Mouse (Mus musculus): ENCODE results near the gene Pnpo.

Gene Pnpo

GRCm38 (mm10) chr11:96970341-96970740, 26.6 kb upstream of the Pnpo start:
- in situ Hi-C loops (cut with MboI, MseI): no loop called here

GRCm38 (mm10) chr11:96969746-96970145, 26.0 kb upstream of the Pnpo start:
- in situ Hi-C loops (cut with MboI, MseI): no loop called here

- in situ Hi-C loops (cut with MboI, MseI): no loop called here
These were observed 25.5 kb upstream of the Pnpo start for GRCm38 (mm10) chr11:96969280-96969722.

GRCm38 (mm10) chr11:96968476-96968875, 24.7 kb upstream of the Pnpo start:
- in situ Hi-C loops (cut with MboI, MseI): no loop called here

- in situ Hi-C loops (cut with MboI, MseI): no loop called here
These were observed 23.9 kb upstream of the Pnpo start for GRCm38 (mm10) chr11:96967544-96968269.

- in situ Hi-C loops (cut with MboI, MseI): no loop called here
These were observed 23.2 kb upstream of the Pnpo start for GRCm38 (mm10) chr11:96966914-96967543.

- in situ Hi-C loops (cut with MboI, MseI): no loop called here
These were observed 22.4 kb upstream of the Pnpo start for GRCm38 (mm10) chr11:96966172-96966571.

GRCm38 (mm10) chr11:96963580-96963979, 19.8 kb upstream of the Pnpo start:
- in situ Hi-C loops (cut with MboI, MseI): loop anchor here (5.0 kb wide), 1 partner anchor 91 kb away; no protein-coding TSS in a partner anchor

GRCm38 (mm10) chr11:96957061-96957805, 13.4 kb upstream of the Pnpo start:
- in situ Hi-C loops (cut with MboI, MseI): no loop called here

- in situ Hi-C loops (cut with MboI, MseI): no loop called here
These were observed 12.4 kb upstream of the Pnpo start for GRCm38 (mm10) chr11:96956009-96956724.

GRCm38 (mm10) chr11:96955094-96955493, 11.3 kb upstream of the Pnpo start:
- in situ Hi-C loops (cut with MboI, MseI): no loop called here

GRCm38 (mm10) chr11:96952896-96953295, 9.1 kb upstream of the Pnpo start:
- in situ Hi-C loops (cut with MboI, MseI): no loop called here

- in situ Hi-C loops (cut with MboI, MseI): no loop called here
These were observed 8.6 kb upstream of the Pnpo start for GRCm38 (mm10) chr11:96952426-96952825.

GRCm38 (mm10) chr11:96950767-96951166, 7.0 kb upstream of the Pnpo start:
- in situ Hi-C loops (cut with MboI, MseI): no loop called here

GRCm38 (mm10) chr11:96947849-96948248, 4.1 kb upstream of the Pnpo start:
- in situ Hi-C loops (cut with MboI, MseI): no loop called here

GRCm38 (mm10) chr11:96946498-96946897, 2.7 kb upstream of the Pnpo start:
- in situ Hi-C loops (cut with MboI, MseI): no loop called here

- in situ Hi-C loops (cut with MboI, MseI): no loop called here
These were observed 1.2 kb upstream of the Pnpo start for GRCm38 (mm10) chr11:96944844-96945580.

GRCm38 (mm10) chr11:96941989-96942590, 1.7 kb downstream of the Pnpo start:
- in situ Hi-C loops (cut with MboI, MseI): no loop called here

- in situ Hi-C loops (cut with MboI, MseI): no loop called here
These were observed 3.0 kb downstream of the Pnpo start for GRCm38 (mm10) chr11:96940578-96941465.

- in situ Hi-C loops (cut with MboI, MseI): no loop called here
These were observed 5.4 kb downstream of the Pnpo start for GRCm38 (mm10) chr11:96938426-96938800.
